Mouse (Mus musculus) E14TG2a.4 (cell line): Measurements from ENCODE around the gene Acsm1.

ENCODE experiments used
- CTCF ChIP-seq: conservative IDR thresholded peaks from 2 replicates; pipeline ENCODE4 v1.5.1; 2014; ENCODE audit warnings: low read length
- NANOG ChIP-seq: IDR thresholded peaks from 2 replicates; pipeline ENCODE4 v1.6.1; 2014; ENCODE audit warnings: borderline replicate concordance, low read length, mixed read lengths
- POU5F1 ChIP-seq: IDR thresholded peaks from 2 replicates; pipeline ENCODE4 v1.6.1; 2014; ENCODE audit warnings: low read length, borderline replicate concordance

DNA sequence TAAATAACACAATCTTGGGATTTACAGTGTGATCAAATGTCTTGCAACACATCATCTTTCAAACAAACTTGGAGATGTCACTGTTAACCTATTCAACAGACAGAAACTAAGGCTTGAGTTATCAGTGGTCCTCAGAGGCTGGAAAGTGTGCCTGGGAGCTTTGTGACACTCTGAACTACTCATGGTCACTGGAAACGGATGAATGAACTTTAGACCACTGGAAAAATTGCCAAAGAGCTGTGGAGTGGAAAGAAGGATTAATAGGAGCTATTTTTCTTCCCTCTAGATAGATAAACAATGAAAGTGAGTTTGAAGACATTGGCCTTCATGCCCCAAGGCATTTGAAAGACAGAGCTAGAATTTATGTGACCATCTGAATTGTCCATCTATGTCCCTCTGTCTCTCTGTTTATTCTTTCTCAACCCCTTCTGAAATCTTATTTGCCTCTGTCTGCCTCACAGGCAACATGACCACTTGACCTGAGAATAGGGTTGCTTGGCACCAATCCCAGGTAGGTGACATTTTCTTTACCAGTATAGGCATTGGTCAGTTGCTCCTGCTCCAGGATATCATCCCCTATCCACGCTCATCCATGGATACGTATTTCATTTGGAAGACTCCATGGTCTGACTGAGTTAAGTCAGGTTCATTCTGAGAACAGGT is 46.9 kb upstream of the Acsm1 start:
- TF ChIP-seq CTCF (no peak), NANOG (no peak), POU5F1 (no peak)
